Mouse (Mus musculus) olfactory bulb, adult 2 months (tissue): ENCODE measurements around the gene Aldh3b3.

Source experiments
- CTCF ChIP-seq: fragments of 200-500 bp; IDR thresholded peaks from 2 replicates; pipeline ENCODE4 v1.5.1; 2012; ENCODE audit warnings: low read depth, mild to moderate bottlenecking, low read length, moderate library complexity; ENCODE audit not compliant: insufficient read depth
- POLR2A ChIP-seq: fragments of 200-500 bp; IDR thresholded peaks from 2 replicates; pipeline ENCODE4 v1.6.1; 2012; ENCODE audit warnings: mild to moderate bottlenecking, low read depth, low read length, moderate library complexity; ENCODE audit not compliant: insufficient read depth

DNA sequence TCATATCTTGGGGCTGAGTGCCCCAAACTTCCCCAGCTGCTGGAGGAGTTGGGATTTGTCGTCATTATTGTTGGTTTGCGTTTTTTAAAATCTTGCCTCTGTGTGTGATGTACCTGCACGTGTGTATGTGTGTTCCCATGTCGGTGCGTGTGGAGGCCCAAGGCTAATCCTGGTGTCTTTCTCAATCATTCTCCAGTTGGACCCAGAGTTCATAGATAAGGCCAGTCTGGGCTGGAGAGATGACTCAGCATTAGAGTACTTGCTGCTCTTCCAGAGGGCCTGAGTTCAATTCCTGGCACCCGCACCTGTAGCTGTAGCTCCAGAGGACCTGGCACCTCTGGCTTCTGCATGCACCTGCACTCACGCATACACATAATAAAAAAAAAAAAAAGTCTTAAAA is 33.6 kb upstream of the Aldh3b3 start:
- TF ChIP-seq CTCF: no peak
- TF ChIP-seq POLR2A: no peak
